Mouse (Mus musculus) megakaryocyte, embryonic 14.5 days (primary cell): ENCODE results near the gene Rgs17.

ENCODE experiments used
- FLI1 ChIP-seq: IDR thresholded peaks from 2 replicates; pipeline ENCODE4 v1.6.1; 2012; ENCODE audit warnings: low read length, inconsistent platforms, mixed read lengths
- GATA1 ChIP-seq: IDR thresholded peaks from 3 replicates; pipeline ENCODE4 v1.6.1; 2012; ENCODE audit warnings: mixed read lengths, low read length, inconsistent platforms, borderline replicate concordance

DNA sequence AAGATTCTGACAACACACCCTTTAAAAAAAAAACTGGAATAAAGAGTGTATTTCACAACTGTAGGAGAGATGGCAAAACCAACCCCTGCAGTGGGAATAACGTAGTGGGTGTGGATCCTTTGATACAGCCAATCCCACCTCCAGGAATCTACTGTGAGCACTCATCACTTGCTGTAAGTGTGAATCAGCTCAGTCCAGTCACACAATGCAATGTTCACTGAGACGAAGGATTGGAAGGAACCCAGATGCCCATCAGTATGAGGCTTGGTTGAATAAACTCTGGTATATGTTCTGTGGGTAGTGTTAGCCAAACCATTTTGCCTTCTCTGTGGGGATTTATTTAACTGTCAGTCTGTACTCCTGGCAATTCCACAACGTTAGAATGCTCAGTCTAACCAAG is 45.1 kb downstream of the Rgs17 start:
- TF ChIP-seq FLI1 (no peak), GATA1 (no peak)
